Comparison of ENCODE assay signal across 12 mouse cellular contexts in the genomic region with DNA sequence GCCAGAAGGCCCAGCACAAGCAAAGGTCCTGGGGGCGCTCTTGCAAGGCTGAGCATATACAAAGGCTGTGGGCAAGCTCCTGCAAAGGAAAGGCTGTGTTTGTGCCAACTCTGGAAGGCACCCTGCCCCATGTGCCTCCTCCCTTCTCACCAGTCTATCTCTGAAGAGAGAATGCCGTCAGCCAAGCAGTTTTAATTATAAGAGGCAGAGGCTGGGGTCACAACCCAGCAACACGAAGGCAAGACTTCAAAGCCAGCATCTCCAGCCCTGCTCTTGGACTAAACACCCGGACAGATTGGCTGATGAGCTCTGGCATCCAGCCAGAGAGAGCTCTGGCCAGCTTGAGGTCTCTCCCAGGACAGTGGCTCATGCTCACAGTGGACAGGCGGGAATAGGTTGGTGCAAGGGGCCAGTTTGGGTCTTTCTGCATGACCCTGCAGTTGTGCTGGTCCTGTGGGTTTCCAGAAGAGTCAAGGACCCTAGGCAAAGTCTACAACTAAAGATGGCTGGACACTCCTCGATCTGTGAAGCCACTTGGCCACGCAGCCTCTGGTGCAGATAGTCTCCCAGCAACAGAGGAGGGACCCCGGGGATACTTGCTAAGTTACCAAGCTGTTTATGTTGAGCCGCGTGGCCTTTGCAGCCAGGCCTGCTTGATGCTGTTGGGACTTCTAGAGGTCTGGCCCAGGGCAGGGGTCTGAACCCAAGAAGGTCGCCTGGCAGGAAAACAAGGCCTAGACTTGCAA. TPM values are rescaled to one million over a fixed set of nuclear protein-coding genes. Genes with fewer than 3 reads are reported as not detected.
DNase-seq lines count a peak whose midpoint lies in the region; ATAC-seq and TF ChIP-seq lines count a peak whose summit lies in the region.
"Had no signal": no experiment of that assay in that cellular context is flagged by ENCODE, and none has a peak within 500 bp of the region (broad histone marks: within the 10 kb centered on the region; RNA-seq: fewer than 3 reads in every experiment).

No protein-coding gene starts in this region.

- no peak overlapping the region for H3K4me2 ChIP-seq in neural tube, embryonic 15.5 days
- no peak overlapping the region for H3K4me2 ChIP-seq in hindbrain, postnatal 0 days (ENCODE audit: low read depth, low read length)
- H3K4me2 ChIP-seq: embryonic facial prominence, embryonic 12.5 days had no signal

- H3K27me3 ChIP-seq in heart, embryonic 10.5 days (ENCODE audit: insufficient read depth, poor library complexity, severe bottlenecking): peaks cover 22% of the 10 kb centered on the region
- H3K27me3 ChIP-seq in neural tube, embryonic 15.5 days (replicated peaks): no peaks in the 10 kb centered on the region
- no peaks in the 10 kb centered on the region for H3K27me3 ChIP-seq in hindbrain, postnatal 0 days (ENCODE audit: insufficient read depth, low read length)
- H3K27me3 ChIP-seq: embryonic facial prominence, embryonic 12.5 days had no signal

- no peak overlapping the region for H3K4me3 ChIP-seq in heart, embryonic 10.5 days
- H3K4me3 ChIP-seq in neural tube, embryonic 15.5 days (replicated peaks): no peak overlapping the region
- H3K4me3 ChIP-seq in hindbrain, postnatal 0 days (ENCODE audit: low read length): no peak overlapping the region
- H3K4me3 ChIP-seq: embryonic facial prominence, embryonic 12.5 days had no signal

- 64% methylated on average over 11 of the region's 11 CpGs for WGBS in heart, embryonic 10.5 days
- 72% methylated on average over 11 of the region's 11 CpGs for WGBS in neural tube, embryonic 15.5 days
- 53% methylated on average over 11 of the region's 11 CpGs for WGBS in hindbrain, postnatal 0 days

- peak; percentile 96 for DNase-seq in heart, adult 11 months
- DNase-seq in heart, embryonic 10.5 days (ENCODE audit: low spot score): no peak
- no peak for DNase-seq in neural tube, embryonic 10.5 days (ENCODE audit: extremely low spot score, low spot score)
- peak; percentile 71 for DNase-seq in hindbrain, postnatal 0 days (ENCODE audit: low spot score)
- DNase-seq in retina, postnatal 1 day: peak; percentile 92
- DNase-seq in spleen, postnatal 14 days (ENCODE audit: low spot score in 2 of 2): no peak
- DNase-seq: thymus, postnatal 14 days had no signal

- no peaks in the 10 kb centered on the region for H3K9me3 ChIP-seq in heart, embryonic 10.5 days
- no peaks in the 10 kb centered on the region for H3K9me3 ChIP-seq in neural tube, embryonic 15.5 days (replicated peaks)
- no peaks in the 10 kb centered on the region for H3K9me3 ChIP-seq in hindbrain, postnatal 0 days (ENCODE audit: low read length)
- H3K9me3 ChIP-seq: embryonic facial prominence, embryonic 12.5 days had no signal

- no peak overlapping the region for H3K27ac ChIP-seq in heart, embryonic 10.5 days
- H3K27ac ChIP-seq in neural tube, embryonic 15.5 days (replicated peaks): no peak overlapping the region
- no peak overlapping the region for H3K27ac ChIP-seq in hindbrain, postnatal 0 days
- H3K27ac ChIP-seq: embryonic facial prominence, embryonic 12.5 days had no signal

- no peak for TF ChIP-seq CTCF in hindbrain, postnatal 0 days (IDR thresholded peaks at IDR 0.05; ENCODE audit: low read depth)

- peak; percentile 35; the same call in 1 of the 2 replicates for ATAC-seq in neural tube, embryonic 15.5 days (ENCODE audit: low FRiP score)
- ATAC-seq in hindbrain, postnatal 0 days: peak; percentile 54
- no peak for ATAC-seq in activated CD4-positive, CD25-positive, alpha-beta regulatory T cell, adult 4 months

- H3K4me1 ChIP-seq in heart, embryonic 10.5 days: peaks cover 36% of the 10 kb centered on the region
- H3K4me1 ChIP-seq in neural tube, embryonic 15.5 days: no peaks in the 10 kb centered on the region; the same call in 1 of the 2 replicates
- no peaks in the 10 kb centered on the region for H3K4me1 ChIP-seq in hindbrain, postnatal 0 days (ENCODE audit: insufficient read depth, low read length)

- no peaks in the 10 kb centered on the region for H3K36me3 ChIP-seq in heart, embryonic 10.5 days
- no peaks in the 10 kb centered on the region for H3K36me3 ChIP-seq in neural tube, embryonic 15.5 days
- H3K36me3 ChIP-seq in hindbrain, postnatal 0 days (ENCODE audit: insufficient read depth, low read length): no peaks in the 10 kb centered on the region
- H3K36me3 ChIP-seq: embryonic facial prominence, embryonic 12.5 days had no signal

- no peak overlapping the region for H3K9ac ChIP-seq in neural tube, embryonic 15.5 days (replicated peaks)
- H3K9ac ChIP-seq in hindbrain, postnatal 0 days (replicated peaks; ENCODE audit: low read length): no peak overlapping the region
- H3K9ac ChIP-seq: embryonic facial prominence, embryonic 12.5 days had no signal

RNA-seq across cellular contexts. Expression of gene Ano1, which starts 12.9 kb away (rescaled TPM):
- 18.1 and 18.3 TPM in 2 replicates for polyA plus RNA-seq in heart, embryonic 10.5 days (2016; fragmentation: Nextera tagmentation; extraction: Ambion mirVana)
- 4.2 and 8.8 TPM in 2 replicates for polyA plus RNA-seq in neural tube, embryonic 15.5 days (2015; fragmentation: Nextera tagmentation; extraction: Ambion mirVana)
- 5.8 and 9.0 TPM in 2 replicates for total RNA-seq in hindbrain, postnatal 0 days (2014; rRNA removed)
- polyA plus RNA-seq in hindbrain, postnatal 0 days (2015; fragmentation: Nextera tagmentation; extraction: Ambion mirVana): 8.3 and 8.7 TPM in 2 replicates
- under 1 TPM in 1 of 2 experiments, not detected in 1; 0.16 TPM for polyA plus RNA-seq in activated CD4-positive, CD25-positive, alpha-beta regulatory T cell, adult 4 months (2017; shearing (Covaris generic))
- total RNA-seq: CH12.LX; megakaryocyte, adult 5-6 weeks had no signal

Comparison
In these comparisons a context has a peak if more than half of its experiments do, and no peak if none do; other contexts are left out.
1. DNase-seq: peak in heart, adult 11 months (single experiment), hindbrain, postnatal 0 days (single experiment) and retina, postnatal 1 day (single experiment); none in heart, embryonic 10.5 days (single experiment), neural tube, embryonic 10.5 days (single experiment) and spleen, postnatal 14 days (0 of 2).